Mouse (Mus musculus): ENCODE measurements around the gene Fgf2. TPM values are rescaled to one million over a fixed set of nuclear protein-coding genes. Genes with fewer than 3 reads are reported as not detected.

The Fgf2 gene
- polyA plus RNA-seq, 1 experiment from 2014 or later: 1.4 TPM

DNA sequence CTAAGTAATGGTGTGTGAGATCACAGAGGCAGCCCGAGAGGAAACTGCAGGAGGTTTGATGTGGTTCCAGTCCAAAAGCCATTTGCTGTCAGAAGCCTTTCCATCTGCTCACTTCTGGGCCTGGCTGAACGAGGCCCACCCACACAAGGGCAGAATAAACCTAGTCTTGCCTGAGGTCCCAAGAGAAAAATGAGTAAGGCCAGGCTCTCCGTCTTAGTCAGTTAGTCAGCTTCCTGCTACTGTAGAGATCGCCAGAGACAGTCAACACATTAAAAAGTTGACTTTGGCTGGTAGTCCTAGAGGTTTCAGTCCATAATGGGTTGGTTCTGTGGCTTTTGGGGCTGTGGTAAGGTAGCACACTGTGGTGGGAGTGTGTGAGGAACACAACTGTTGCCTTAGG is 22.3 kb downstream of the Fgf2 start:
- no peak for ATAC-seq (replicated peaks; ENCODE audit: insufficient number of reproducible peaks, low FRiP score, low TSS enrichment)
- Histone ChIP-seq H3K4me3 (ENCODE audit: low read depth, low read length) (no peak overlapping the region), H3K27me3 (ENCODE audit: control insufficient read depth, insufficient read depth, low read length) (no peaks in the 10 kb centered on the region), H3K27ac (ENCODE audit: low read depth, low read length) (no peak overlapping the region), H3K4me1 (ENCODE audit: control insufficient read depth, insufficient read depth, low read length) (peaks cover 5% of the 10 kb centered on the region; the same call in 1 of the 2 replicates), H3K36me3 (ENCODE audit: control insufficient read depth, insufficient read depth, low read length) (no peaks in the 10 kb centered on the region), H3K9me3 (replicated peaks; ENCODE audit: control insufficient read depth, low read length) (no peaks in the 10 kb centered on the region), H3K9ac (ENCODE audit: low read depth, low read length) (no peak overlapping the region), H3K4me2 (no peak overlapping the region)
- 63% methylated on average over 4 of the region's 4 CpGs for WGBS (ENCODE audit: insufficient replicate concordance)

DNA sequence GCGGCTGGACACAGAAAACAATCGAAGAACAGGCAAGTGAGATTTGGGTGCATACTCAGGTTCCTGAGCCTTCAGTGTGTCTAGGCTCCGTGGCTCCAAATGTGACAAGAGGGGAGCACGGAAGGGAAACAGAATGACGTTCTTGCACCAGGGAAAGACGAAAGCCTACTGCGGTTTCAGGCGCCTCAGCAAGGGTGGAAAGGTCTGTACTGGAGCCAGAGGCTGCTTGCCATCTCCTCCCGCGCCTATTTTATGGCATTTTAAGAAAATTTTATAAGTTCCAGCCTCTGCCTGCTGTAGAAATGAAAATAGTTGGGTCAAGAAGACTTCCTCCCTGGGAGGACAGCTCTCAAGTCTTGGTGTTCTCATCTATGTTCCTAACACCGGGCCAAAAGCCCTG is 25.6 kb downstream of the Fgf2 start:
- H3K9ac ChIP-seq (ENCODE audit: low read depth, low read length): no peak overlapping the region
- no peaks in the 10 kb centered on the region for H3K4me1 ChIP-seq (ENCODE audit: control insufficient read depth, insufficient read depth, low read length)
- no peak overlapping the region for H3K4me2 ChIP-seq
- no peak for ATAC-seq (replicated peaks; ENCODE audit: insufficient number of reproducible peaks, low FRiP score, low TSS enrichment)
- no peak overlapping the region for H3K4me3 ChIP-seq (ENCODE audit: low read depth, low read length)
- 84% methylated on average over 11 of the region's 11 CpGs for WGBS (ENCODE audit: insufficient replicate concordance)
- no peaks in the 10 kb centered on the region for H3K36me3 ChIP-seq (ENCODE audit: control insufficient read depth, insufficient read depth, low read length)
- no peaks in the 10 kb centered on the region for H3K9me3 ChIP-seq (replicated peaks; ENCODE audit: control insufficient read depth, low read length)
- no peak overlapping the region for H3K27ac ChIP-seq (ENCODE audit: low read depth, low read length)
- H3K27me3 ChIP-seq (ENCODE audit: control insufficient read depth, insufficient read depth, low read length): no peaks in the 10 kb centered on the region

DNA sequence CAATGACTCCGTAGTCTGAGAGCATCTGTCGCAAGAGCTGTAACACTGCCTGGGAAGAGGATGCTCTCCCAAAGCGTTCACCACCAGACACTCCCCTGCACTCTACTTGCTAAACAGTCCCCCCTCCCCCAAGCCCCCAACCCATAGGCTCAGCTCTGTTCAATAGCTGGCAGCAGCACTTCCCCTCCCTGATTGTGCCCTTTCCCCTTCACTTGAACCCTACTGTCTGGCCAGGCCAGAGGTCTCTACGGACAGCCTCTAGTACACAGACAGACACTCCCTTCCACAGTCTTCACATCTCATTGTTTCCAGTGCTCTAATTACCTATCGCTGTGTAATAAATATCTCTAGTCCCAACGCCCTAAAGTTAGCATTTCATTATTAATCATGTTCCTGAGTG is 29.8 kb downstream of the Fgf2 start:
- Histone ChIP-seq H3K4me3 (ENCODE audit: low read depth, low read length) (no peak overlapping the region), H3K27ac (ENCODE audit: low read depth, low read length) (no peak overlapping the region), H3K9ac (ENCODE audit: low read depth, low read length) (no peak overlapping the region), H3K9me3 (replicated peaks; ENCODE audit: control insufficient read depth, low read length) (no peaks in the 10 kb centered on the region), H3K4me1 (ENCODE audit: control insufficient read depth, insufficient read depth, low read length) (peaks cover under 1% of the 10 kb centered on the region; the same call in 1 of the 2 replicates), H3K36me3 (ENCODE audit: control insufficient read depth, insufficient read depth, low read length) (no peaks in the 10 kb centered on the region), H3K4me2 (no peak overlapping the region), H3K27me3 (ENCODE audit: control insufficient read depth, insufficient read depth, low read length) (no peaks in the 10 kb centered on the region)
- ATAC-seq (replicated peaks; ENCODE audit: insufficient number of reproducible peaks, low FRiP score, low TSS enrichment): no peak
- WGBS (ENCODE audit: insufficient replicate concordance): 79% methylated on average over 6 of the region's 6 CpGs

DNA sequence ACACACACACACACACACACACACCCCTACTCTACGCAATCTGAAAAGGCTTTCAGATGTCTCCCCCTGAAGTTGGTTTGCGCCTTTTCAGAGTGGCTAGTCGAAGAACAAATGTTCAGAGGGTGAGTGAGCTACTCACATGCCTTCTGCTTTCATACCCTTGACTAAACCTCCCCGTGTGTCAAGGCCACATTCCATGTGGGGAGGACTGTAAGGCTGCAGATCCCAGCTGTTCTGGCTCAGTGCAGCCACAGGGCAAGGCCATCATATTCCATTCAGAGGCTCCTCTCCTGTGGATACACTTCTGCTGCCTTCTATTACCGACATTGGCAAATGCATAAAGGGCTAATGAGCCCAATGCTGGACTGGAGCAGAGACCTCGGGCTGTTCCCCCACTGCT is 30.3 kb downstream of the Fgf2 start:
- Histone ChIP-seq H3K27ac (ENCODE audit: low read depth, low read length) (no peak overlapping the region), H3K4me3 (ENCODE audit: low read depth, low read length) (no peak overlapping the region), H3K9me3 (replicated peaks; ENCODE audit: control insufficient read depth, low read length) (no peaks in the 10 kb centered on the region), H3K36me3 (ENCODE audit: control insufficient read depth, insufficient read depth, low read length) (no peaks in the 10 kb centered on the region), H3K27me3 (ENCODE audit: control insufficient read depth, insufficient read depth, low read length) (no peaks in the 10 kb centered on the region), H3K9ac (ENCODE audit: low read depth, low read length) (no peak overlapping the region), H3K4me2 (no peak overlapping the region), H3K4me1 (ENCODE audit: control insufficient read depth, insufficient read depth, low read length) (peaks cover 4% of the 10 kb centered on the region; the same call in 1 of the 2 replicates)
- ATAC-seq (replicated peaks; ENCODE audit: insufficient number of reproducible peaks, low FRiP score, low TSS enrichment): no peak
- 67% methylated on average over 6 of the region's 6 CpGs for WGBS (ENCODE audit: insufficient replicate concordance)

DNA sequence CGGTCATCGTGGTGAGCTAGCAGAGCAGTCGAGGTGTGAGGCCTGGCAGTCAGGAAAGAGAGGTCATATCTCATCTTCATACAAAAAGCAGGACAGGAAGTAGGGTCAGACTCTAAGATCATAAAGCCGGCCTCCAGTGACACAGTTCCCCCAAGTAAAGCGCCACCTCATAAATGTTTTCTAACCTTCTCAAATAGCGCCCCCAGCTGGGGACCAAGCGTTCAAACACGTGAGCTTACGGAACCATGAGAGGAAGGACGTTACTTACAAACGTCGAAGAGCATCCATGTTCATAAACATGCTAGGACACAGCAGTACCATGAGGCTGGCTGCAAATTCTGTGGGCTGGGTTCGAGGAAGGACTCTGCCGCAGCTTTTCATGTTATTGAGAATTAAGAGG is 31.1 kb downstream of the Fgf2 start:
- Histone ChIP-seq H3K36me3 (ENCODE audit: control insufficient read depth, insufficient read depth, low read length) (no peaks in the 10 kb centered on the region), H3K4me1 (ENCODE audit: control insufficient read depth, insufficient read depth, low read length) (peaks cover 4% of the 10 kb centered on the region; the same call in 1 of the 2 replicates), H3K9me3 (replicated peaks; ENCODE audit: control insufficient read depth, low read length) (no peaks in the 10 kb centered on the region), H3K4me2 (no peak overlapping the region), H3K27ac (ENCODE audit: low read depth, low read length) (no peak overlapping the region), H3K9ac (ENCODE audit: low read depth, low read length) (no peak overlapping the region), H3K4me3 (ENCODE audit: low read depth, low read length) (no peak overlapping the region), H3K27me3 (ENCODE audit: control insufficient read depth, insufficient read depth, low read length) (no peaks in the 10 kb centered on the region)
- no peak for ATAC-seq (replicated peaks; ENCODE audit: insufficient number of reproducible peaks, low FRiP score, low TSS enrichment)
- 76% methylated on average over 14 of the region's 14 CpGs for WGBS (ENCODE audit: insufficient replicate concordance)

DNA sequence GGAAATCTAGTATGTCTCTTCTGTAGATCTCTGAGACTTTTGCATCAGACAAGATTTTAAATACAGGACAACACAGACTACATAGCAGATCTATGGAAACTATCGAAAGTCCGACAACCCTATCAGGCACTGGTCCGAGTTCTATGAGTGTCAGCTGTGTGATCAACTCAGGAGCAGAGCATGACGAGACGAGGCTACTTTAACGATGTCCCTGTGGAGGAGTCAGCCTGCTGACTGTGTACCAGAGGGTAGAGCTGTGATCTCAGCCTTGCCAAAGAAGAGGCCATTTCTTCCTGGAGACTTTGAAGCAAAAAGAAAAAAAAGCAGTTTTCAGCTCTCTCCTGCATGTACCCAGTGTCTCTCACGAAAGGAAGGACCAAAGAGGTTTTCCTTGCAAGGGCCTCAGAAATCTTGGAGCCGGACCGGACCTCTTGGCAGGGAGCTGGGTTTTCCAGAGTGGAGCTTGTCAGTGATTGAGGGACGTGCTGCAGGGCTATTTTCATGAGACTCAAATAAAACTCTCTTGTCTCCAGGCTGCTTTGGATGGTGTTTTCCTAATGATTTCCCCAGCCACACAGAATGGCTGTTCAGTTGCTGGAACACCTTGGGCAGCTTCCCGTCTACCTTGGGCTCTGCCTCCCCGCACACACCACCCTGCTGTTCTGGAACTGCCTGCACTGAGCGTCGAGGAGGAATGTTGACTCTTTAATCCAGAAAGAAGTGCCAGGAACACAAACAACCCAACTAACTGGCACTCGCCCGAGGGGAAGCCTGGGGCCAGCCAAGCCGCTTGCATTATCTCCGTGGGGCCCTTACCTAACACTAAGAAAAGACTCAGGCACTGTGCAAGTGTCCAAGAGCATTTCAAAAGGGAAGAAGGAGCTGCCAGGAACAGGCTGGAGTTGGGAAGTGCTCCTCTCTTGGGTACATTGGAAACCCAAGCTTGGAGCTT is 32.1 kb downstream of the Fgf2 start:
- H3K9me3 ChIP-seq (replicated peaks; ENCODE audit: control insufficient read depth, low read length): no peaks in the 10 kb centered on the region
- ATAC-seq (replicated peaks; ENCODE audit: insufficient number of reproducible peaks, low FRiP score, low TSS enrichment): no peak
- WGBS (ENCODE audit: insufficient replicate concordance): 73% methylated on average over 18 of the region's 18 CpGs
- H3K4me1 ChIP-seq (ENCODE audit: control insufficient read depth, insufficient read depth, low read length): peaks cover 4% of the 10 kb centered on the region; the same call in 1 of the 2 replicates
- H3K4me2 ChIP-seq: no peak overlapping the region
- no peak overlapping the region for H3K4me3 ChIP-seq (ENCODE audit: low read depth, low read length)
- no peak overlapping the region for H3K9ac ChIP-seq (ENCODE audit: low read depth, low read length)
- no peaks in the 10 kb centered on the region for H3K36me3 ChIP-seq (ENCODE audit: control insufficient read depth, insufficient read depth, low read length)
- no peaks in the 10 kb centered on the region for H3K27me3 ChIP-seq (ENCODE audit: control insufficient read depth, insufficient read depth, low read length)
- no peak overlapping the region for H3K27ac ChIP-seq (ENCODE audit: low read depth, low read length)

DNA sequence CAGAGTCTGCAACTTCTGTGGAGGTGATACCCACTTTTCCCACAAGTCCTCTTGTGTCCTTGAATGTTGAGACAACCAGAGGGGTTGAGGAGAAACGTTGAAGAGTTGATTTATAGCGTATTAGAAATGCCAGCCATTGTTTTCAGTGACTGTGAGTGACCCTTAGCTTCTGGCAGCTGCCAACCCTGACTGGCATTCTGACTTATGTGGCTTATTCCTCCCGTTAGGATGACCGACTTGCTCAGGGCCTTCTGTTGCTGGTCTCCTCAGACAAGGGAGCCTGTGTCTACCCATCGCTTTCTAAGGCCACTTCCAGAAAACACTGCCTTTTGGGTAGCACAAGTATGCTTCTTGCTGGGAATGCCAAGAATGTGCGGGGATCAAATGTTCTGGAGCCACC is 33.3 kb downstream of the Fgf2 start:
- no peaks in the 10 kb centered on the region for H3K9me3 ChIP-seq (replicated peaks; ENCODE audit: control insufficient read depth, low read length)
- no peak overlapping the region for H3K4me2 ChIP-seq
- no peak overlapping the region for H3K27ac ChIP-seq (ENCODE audit: low read depth, low read length)
- H3K36me3 ChIP-seq (ENCODE audit: control insufficient read depth, insufficient read depth, low read length): no peaks in the 10 kb centered on the region
- H3K9ac ChIP-seq (ENCODE audit: low read depth, low read length): no peak overlapping the region
- no peak for ATAC-seq (replicated peaks; ENCODE audit: insufficient number of reproducible peaks, low FRiP score, low TSS enrichment)
- peaks cover 4% of the 10 kb centered on the region; the same call in 1 of the 2 replicates for H3K4me1 ChIP-seq (ENCODE audit: control insufficient read depth, insufficient read depth, low read length)
- no peak overlapping the region for H3K4me3 ChIP-seq (ENCODE audit: low read depth, low read length)
- WGBS (ENCODE audit: insufficient replicate concordance): 60% methylated on average over 6 of the region's 6 CpGs
- no peaks in the 10 kb centered on the region for H3K27me3 ChIP-seq (ENCODE audit: control insufficient read depth, insufficient read depth, low read length)

DNA sequence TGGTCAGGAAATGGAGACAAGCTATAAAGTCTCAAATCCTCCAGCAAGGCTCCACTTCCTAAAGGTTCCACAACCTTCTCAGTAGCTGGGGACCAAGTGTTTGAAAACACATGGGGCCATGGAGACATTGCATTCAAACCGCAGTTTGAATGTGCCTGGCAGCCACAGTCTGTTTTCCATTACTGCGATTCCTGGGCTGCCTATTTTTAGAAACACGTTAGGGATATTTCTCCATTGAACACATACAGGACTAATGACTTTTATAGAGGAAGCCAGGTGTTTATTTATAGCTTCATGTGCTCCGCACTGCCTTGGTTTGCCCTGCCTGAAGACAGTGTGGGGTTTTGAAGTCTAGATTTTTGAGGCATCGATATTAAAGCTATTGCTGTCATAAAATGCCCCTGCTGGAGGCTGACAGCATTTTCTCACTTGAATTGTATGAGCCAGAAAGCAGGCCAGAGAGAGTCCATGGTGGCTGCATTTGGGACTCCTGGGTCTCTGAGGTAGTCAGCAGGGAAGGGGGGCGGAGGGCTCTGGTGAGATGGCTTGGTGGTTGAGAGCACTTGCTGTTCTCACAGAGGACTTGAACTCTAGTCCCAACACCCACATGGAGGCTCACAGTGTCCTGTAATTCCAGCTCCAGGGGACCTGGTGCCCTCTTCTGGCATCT is 35.1 kb downstream of the Fgf2 start:
- peak overlapping the region; percentile 22; the same call in 1 of the 2 replicates for H3K27ac ChIP-seq (ENCODE audit: low read depth, low read length)
- WGBS (ENCODE audit: insufficient replicate concordance): 53% methylated on average over 6 of the region's 6 CpGs
- no peaks in the 10 kb centered on the region for H3K9me3 ChIP-seq (replicated peaks; ENCODE audit: control insufficient read depth, low read length)
- no peaks in the 10 kb centered on the region for H3K27me3 ChIP-seq (ENCODE audit: control insufficient read depth, insufficient read depth, low read length)
- H3K4me3 ChIP-seq (ENCODE audit: low read depth, low read length): no peak overlapping the region
- no peak for ATAC-seq (replicated peaks; ENCODE audit: insufficient number of reproducible peaks, low FRiP score, low TSS enrichment)
- H3K4me1 ChIP-seq (ENCODE audit: control insufficient read depth, insufficient read depth, low read length): peaks cover 4% of the 10 kb centered on the region; the same call in 1 of the 2 replicates
- H3K36me3 ChIP-seq (ENCODE audit: control insufficient read depth, insufficient read depth, low read length): no peaks in the 10 kb centered on the region
- H3K9ac ChIP-seq (ENCODE audit: low read depth, low read length): no peak overlapping the region
- no peak overlapping the region for H3K4me2 ChIP-seq

Measured in heart, embryonic 11.5 days (tissue).